Mouse (Mus musculus) liver, adult 2 months (tissue): ENCODE data around the gene Unc45b.

ENCODE experiments used
- CTCF ChIP-seq: fragments of 200-500 bp; IDR thresholded peaks from 2 replicates; pipeline ENCODE4 v1.5.1; 2011; ENCODE audit warnings: low read depth, low read length, control low read depth
- POLR2A ChIP-seq: fragments of 200-500 bp; IDR thresholded peaks from 2 replicates; pipeline ENCODE4 v1.6.1; 2011; ENCODE audit warnings: low read length, control low read depth; ENCODE audit not compliant: insufficient read depth; ENCODE audit errors: extremely low read depth

- TF ChIP-seq CTCF = no peak
- TF ChIP-seq POLR2A = no peak
Observed at GRCm38 (mm10) chr11:82866850-82867564, 43.3 kb upstream of the Unc45b start.
